Mouse (Mus musculus) T-helper 2 cell (primary cell): ENCODE results near the gene Tmf1.

Experiments used
- in situ Hi-C: fragments of 300-600 bp; cut with MboI, MseI; formaldehyde crosslinking; loops from one replicate; pipeline ENCODE4 v1.15.1; 2025; ENCODE audit warnings: high pct_unique_total_duplicates

Gene Tmf1

DNA sequence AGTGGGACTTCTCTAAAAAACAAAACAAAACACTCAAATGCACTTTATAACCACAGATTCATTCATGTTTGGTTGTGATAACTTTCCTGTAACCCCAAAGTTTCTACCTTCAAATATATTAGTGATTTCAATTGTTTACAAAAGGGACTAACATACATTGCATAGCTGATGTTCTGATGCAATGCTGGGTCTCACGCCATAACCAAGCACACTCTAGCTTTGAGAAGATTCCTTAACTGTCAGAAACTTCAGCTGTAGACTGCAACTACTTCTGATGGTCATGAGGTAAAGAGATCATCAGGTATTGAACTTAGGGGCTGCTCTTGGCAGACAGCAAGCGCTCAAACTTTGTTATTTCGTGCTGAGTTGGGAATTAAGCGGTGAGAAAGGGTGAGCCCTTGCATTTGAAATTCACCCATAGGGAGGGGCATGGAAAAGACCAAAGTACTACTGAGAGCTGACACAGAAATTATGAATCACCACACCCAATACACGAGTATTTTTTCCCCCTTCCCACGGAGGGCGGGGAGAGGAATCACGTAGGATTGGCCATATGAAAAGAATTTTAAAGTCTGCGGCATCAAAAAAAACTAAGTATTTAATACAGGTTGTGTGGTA is 25.4 kb upstream of the Tmf1 start:
- in situ Hi-C loops: no loop called here

DNA sequence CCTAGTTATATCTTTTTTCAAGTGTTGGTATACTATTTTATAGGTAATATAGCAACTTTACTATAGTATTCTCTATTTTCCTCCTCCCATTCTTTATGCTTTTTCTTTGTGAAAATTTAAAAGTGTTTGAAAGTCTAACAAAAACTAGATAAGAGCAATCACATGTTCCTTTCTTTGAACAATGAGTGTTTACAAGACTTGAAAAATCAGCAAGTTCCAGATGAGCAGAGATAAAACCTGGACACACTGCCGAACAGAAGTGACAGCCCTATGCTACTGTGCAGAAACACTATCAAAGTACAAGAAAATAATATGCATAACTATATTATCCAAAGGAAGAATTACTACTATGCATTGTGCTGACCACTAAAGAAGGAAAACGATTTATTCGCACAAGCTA is 23.6 kb upstream of the Tmf1 start:
- in situ Hi-C loops: no loop called here

GRCm38 (mm10) chr6:97200437-97200836 is 21.5 kb upstream of the Tmf1 start:
- in situ Hi-C loops: no loop called here

DNA sequence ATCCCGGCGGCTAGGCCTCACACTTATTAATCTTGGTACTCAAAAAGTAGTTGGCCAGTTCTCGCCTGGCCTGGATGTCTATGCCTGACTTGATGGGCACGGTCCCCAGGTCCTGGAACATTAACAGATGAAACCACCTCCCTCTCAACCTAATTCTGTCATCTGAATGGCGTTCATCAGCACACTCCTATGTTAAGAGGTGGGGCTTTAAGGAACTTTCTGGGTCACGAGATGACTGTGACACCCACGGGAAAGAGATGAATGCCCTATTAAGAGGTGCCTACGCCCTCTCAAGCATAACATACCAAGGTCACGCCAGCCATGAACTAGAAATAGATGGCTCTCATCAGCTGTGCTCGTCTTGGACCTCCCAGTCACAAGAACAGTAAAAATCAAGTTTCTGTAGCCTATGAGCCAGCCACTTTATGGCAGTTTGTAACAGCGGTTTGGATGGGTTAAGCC is 476 bp upstream of the Tmf1 start:
- in situ Hi-C loops: no loop called here

- in situ Hi-C loops: no loop called here
Measured at GRCm38 (mm10) chr6:97175716-97176115, 3.2 kb downstream of the Tmf1 start.

DNA sequence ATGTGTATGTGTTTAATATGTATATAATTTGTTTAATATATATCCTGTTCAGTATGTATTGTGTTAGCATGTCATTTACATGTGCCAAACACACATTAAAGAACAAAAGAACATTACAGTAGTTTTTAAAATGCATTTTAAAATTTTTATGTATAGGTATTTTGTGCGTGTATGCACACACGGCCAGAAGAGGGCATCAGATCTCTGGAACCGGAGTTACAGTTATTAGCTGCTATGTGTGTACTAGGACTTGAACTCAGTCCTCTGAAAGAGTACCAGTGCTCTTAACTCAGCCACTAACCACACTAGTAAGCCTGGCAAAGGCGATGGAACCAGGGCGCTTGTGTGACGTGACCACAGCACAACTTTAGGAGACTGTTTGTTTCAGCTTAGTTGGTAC is 28.8 kb downstream of the Tmf1 start:
- in situ Hi-C loops: no loop called here

DNA sequence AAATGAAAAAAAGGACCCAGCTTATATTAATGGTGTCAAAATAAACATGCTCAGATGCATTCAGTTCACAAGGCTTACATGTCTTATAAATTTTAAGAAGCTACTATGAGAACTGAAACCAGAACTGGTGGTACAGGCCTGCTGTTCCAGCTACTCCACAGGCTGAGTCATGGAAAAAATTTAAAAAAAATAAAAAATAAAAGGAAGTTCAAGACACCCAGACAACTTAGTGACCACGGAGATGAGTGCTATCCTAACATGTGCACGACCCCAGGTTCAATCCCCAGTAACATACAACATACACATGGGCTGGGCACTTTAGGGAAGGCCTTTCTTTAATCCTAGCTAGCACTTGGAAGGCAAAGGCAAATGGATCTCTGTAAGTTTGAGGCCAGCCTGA is 29.2 kb downstream of the Tmf1 start:
- in situ Hi-C loops: no loop called here

- in situ Hi-C loops: no loop called here
Measured at GRCm38 (mm10) chr6:97148383-97149251, 30.3 kb downstream of the Tmf1 start, which contains the start of gene Eogt. Gene Eogt, minus strand, starts transcription at chr6:97149182.

DNA sequence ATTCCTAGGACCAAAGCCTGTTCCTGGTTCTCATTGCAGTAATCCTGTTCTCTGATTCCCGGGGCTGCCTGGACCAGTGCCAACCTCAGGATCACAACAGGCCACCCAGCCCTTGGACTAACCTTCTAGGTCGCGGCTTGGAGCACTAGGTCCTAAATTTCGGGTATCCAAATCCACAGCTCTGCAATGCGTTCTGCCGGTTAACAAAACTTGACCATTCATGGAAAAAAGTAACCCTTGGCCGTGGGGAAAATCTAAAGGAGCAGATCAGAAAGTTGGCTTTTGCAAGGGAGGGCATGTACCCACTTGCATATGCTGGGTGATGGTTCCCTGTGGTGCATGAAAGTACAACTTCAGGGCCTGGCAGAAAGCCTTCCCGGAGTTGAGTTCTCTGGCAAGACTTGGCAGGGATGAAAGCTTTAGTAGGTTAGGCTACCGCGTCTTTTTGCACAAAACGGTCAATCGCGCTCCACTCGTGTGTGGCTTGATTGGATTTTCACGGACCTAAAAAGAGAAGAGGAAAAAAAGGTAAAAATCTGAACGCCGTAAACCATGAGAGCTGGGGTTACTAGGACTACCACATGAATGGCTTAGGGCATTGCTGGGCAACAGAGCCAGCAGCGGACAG is 31.1 kb downstream of the Tmf1 start:
- in situ Hi-C loops: no loop called here

DNA sequence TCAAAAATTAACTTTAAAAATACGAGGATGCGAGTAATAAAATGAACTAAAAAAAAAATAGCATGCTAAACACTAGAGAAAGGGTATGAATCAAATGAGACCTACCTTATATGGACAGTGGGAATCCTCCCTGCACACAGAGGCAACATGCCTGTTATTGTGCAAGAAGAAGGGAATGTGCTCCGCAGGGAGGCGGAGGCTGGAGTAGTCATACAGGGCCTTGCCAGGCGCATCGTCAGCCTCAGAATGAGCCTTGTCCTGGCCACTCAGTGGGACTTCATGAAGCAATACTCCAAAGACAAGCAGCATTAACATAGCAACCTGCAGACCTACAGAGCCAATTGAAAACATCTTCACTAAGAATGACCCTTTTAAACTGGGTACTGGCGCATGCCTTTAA is 33.8 kb downstream of the Tmf1 start:
- in situ Hi-C loops: no loop called here

GRCm38 (mm10) chr6:97144359-97144758 is 34.6 kb downstream of the Tmf1 start:
- in situ Hi-C loops: no loop called here

- in situ Hi-C loops: no loop called here
Measured at GRCm38 (mm10) chr6:97142611-97143010, 36.3 kb downstream of the Tmf1 start.

GRCm38 (mm10) chr6:97141811-97142210 is 37.1 kb downstream of the Tmf1 start:
- in situ Hi-C loops: no loop called here

DNA sequence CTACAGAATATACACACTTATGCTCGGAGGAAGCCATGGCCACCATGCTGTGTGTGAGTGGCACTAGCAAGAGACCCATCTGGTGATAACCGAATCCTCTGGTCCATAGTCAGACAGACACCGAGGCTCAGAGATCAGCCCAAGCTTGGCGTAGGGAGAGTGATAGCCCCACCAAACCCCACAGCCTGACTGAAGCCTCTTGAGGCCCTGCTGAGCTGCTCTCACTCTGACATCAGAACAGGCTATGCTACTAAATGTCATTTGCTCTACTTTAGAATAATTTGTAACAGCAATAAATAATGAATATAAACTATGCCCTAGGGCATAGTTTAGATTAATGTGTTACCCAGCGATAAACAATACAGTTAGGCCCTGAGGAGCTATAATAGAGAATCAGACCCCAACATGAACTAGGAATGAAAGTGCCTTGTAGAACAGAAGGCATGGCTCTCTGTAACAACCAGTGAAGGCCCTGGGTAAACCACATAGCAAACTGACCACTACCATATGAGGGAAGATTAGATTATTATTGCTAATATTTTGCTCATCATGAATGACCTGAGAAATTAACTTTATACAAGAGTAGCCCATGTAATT is 46.1 kb downstream of the Tmf1 start:
- in situ Hi-C loops: no loop called here

DNA sequence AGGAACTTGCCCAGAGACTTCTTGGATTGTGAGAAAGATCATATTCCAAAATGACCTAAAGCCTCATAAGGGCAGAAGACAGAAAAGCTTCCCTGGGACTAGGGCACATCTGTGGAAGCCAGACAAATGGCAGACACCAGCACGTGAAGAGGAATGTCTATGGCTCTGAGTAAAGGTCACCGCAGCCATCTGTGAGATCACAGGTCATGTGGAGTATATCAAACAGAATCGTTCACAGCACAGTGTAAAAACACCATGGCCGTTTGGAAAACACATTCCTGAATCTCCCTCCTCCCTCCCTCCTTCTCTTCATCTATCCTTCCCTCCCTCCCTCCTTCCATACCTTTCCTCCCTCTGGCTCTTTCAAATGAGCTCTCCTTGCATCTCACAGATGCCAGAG is 47.1 kb downstream of the Tmf1 start:
- in situ Hi-C loops: no loop called here

- in situ Hi-C loops: no loop called here
Measured at GRCm38 (mm10) chr6:97130979-97131378, 47.9 kb downstream of the Tmf1 start.

DNA sequence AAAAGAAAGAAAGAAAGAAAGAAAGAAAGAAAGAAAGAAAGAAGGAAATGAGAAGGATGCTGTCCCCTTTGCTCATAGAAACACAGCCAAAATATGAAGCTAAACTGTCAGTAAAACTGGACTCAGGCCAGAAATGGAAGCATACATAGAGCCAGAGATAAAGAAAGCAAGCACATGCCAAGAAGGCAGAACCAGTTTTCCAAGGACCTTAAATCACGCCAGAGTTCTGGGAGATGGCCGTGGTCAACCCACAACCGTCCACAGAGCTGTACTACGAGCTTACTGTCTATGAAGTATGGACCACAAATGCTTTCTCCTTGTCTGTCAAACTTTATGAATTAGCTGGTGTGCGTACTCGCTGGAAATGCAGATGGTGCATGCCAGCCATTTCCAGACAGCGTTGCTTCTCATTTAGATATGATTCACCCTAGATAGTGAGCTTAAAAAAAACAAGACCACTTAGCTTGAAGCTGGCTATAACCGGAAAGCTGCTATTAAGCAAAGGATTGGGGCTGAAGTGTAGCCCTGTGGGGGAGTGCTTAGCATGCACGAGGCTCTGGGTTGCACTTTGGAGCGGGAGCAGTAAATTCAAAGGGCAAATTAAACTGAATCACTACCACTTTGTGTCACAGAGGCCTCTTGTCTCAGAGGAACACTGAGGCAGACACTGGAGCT is 54.4 kb downstream of the Tmf1 start:
- in situ Hi-C loops: no loop called here

GRCm38 (mm10) chr6:97120922-97121321 is 58.0 kb downstream of the Tmf1 start:
- in situ Hi-C loops: no loop called here

DNA sequence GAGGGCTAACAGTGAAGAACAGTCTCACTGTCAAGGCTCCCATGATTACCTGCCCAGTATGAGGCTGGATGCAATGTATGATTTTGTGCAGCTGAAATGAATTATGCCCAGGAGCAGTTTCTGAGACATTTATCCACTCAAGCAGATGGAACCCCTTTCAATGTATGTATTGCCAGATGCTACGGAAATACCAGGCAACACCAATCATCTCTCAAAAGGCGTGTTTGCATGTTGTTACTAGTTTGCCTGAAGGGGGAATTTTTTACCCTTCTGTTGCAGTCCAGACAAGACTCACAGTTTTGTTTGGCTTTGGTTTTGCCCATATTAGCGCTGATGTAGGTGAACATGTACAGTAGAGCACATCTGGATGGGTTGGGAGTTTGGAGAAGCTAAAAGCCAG is 60.6 kb downstream of the Tmf1 start:
- in situ Hi-C loops: no loop called here

- in situ Hi-C loops: no loop called here
Measured at GRCm38 (mm10) chr6:97116896-97117295, 62.0 kb downstream of the Tmf1 start.

DNA sequence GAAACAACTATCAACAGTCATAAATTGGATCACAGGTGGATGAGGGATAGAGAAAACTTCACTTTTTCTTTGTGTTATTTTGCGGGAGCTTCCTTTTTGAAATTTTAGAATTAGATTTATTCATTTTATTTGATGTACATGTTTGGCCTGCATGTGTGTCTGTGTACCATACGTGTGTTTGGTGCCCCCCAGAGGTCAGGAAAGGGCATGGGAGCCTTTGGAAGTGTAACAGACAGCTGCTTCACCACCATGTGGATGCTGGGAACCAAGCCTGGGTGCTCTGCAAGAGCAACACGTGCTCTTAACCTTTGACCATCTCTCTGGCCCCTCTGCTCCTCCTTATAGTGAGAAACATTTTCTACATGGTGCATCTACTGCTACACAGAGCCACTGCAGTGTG is 64.1 kb downstream of the Tmf1 start:
- in situ Hi-C loops: no loop called here

- in situ Hi-C loops: no loop called here
Measured at GRCm38 (mm10) chr6:97112177-97112576, 66.7 kb downstream of the Tmf1 start.
